Comparison of ENCODE assay signal across 8 mouse cellular contexts in the genomic region with DNA sequence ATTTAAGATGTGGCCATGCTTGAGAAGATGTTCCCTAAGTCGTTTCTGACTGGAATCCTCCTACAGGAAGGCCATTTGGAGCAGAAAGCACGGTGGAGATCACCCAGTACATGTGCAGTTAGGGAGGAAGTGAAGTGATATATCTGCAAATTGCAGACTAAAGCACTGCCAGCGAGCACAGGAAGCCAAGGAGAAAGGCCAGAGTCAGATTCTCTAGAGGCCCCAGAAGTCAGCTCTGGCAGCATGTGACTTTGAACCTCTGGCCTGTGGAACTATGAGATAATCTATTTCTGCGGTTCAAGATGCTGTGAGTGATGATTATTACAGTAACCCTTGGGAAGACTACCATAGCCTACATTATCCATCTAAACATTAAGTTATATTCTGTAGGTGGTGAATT.
A peak's percentile ranks its signal among the peaks of the same experiment; 100 is the strongest.
DNase-seq lines count a peak whose midpoint lies in the region.
"Had no signal": no experiment of that assay in that cellular context is flagged by ENCODE, and none has a peak within 500 bp of the region (broad histone marks: within the 10 kb centered on the region; RNA-seq: fewer than 3 reads in every experiment).

No protein-coding gene starts in this region.

- peak; percentile 24 for DNase-seq in kidney, postnatal 10 days
- no peak for DNase-seq in kidney, adult 18-20 months
- peak; percentile 38 for DNase-seq in CD4-positive, CD25-positive, alpha-beta regulatory T cell, adult 2 months (ENCODE audit: low read depth, low spot score)
- peak; percentile 20 for DNase-seq in gastrocnemius, adult 18-20 months (ENCODE audit: low spot score)
- peak; percentile 4 to 34 for DNase-seq in kidney, postnatal 25 days
- no peak for DNase-seq in thymus, postnatal 10 days (ENCODE audit: low spot score in 2 of 2)
- DNase-seq in right cerebral cortex, postnatal 25 days: no peak
- DNase-seq: cerebellum, adult 18-20 months had no signal

Comparison
In these comparisons a context has a peak if more than half of its experiments do, and no peak if none do; other contexts are left out.
1. DNase-seq: peak in kidney, postnatal 10 days (single experiment), CD4-positive, CD25-positive, alpha-beta regulatory T cell, adult 2 months (single experiment), gastrocnemius, adult 18-20 months (single experiment) and kidney, postnatal 25 days (2 of 2); none in kidney, adult 18-20 months (single experiment), thymus, postnatal 10 days (0 of 2) and right cerebral cortex, postnatal 25 days (single experiment).